Mouse (Mus musculus) mammary gland, adult 2 months (tissue): ENCODE results near the gene Dmrta2. TPM values are rescaled to one million over a fixed set of nuclear protein-coding genes. Genes with fewer than 3 reads are reported as not detected.

Experiments used
- polyA plus RNA-seq: library from polyadenylated mRNA; depleted of rRNA; stranded (reverse); fragments of >200 nt; gene quantifications from 2 replicates; pipeline ENCODE4 v1.2.3, GENCODE M21; 2012; ENCODE audit warnings: low replicate concordance; rRNA removed

Gene Dmrta2
- polyA plus RNA-seq: 0.16 and 0.33 TPM in 2 replicates

DNA sequence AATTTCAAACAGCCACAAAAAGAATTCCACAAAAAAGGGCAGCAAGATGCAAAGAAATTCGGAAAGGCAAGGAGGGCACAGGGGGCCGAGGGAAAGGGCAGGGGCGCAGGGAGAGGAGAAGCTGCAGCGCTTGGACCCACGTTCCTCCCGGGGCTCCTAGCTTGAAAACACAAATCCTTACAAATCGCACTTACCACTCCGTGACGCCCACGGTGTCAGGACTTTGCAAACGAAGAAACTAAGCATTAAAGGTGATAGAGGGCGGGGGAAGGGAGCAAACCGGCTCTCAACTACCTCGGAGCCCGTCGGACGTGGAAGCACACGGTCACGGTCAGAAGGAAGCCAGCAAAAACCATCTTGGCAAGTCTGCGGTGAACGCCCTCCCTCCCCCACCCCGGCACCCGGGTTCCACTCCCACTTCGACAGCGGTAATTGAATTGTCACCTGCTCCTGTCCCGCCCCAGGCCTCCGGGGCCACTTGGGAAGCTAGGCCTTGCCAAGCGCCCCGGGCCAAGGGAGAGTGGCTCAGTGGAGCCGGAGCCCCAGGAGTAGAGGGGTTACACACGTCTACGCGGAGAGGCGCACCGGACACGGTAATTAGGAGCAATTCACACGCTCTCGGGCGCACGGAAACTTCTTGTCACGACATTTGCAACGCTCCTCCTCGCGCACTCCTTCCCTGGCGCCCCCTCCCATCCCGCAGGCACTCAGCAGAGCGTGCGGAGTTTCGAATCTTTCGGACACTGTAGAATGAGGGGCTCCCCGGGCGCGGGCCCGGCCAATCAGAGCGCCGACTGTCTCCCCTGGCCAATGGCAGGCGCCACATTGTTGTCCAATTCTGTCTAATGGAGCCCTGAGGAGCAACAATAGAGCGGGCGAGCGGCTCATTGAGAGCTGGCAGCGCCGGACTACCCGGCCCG is at the start of gene Dmrta2:
Gene Dmrta2, plus strand, starts transcription at position 906 of the 920 bp plus-strand sequence.

